Mouse (Mus musculus): ENCODE measurements around the gene Akt1s1. TPM values are rescaled to one million over a fixed set of nuclear protein-coding genes. Genes with fewer than 3 reads are reported as not detected.

Gene Akt1s1
- total and polyA plus RNA-seq, 3 experiments, result 9.5 to 24.2 (median 23.3) TPM

GRCm38 (mm10) chr7:44826771-44827170 is 22.0 kb upstream of the Akt1s1 start:
- Histone ChIP-seq H3K27ac (ENCODE audit: insufficient read depth, low read depth) (no peak overlapping the region; the same call in 1 of the 2 replicates), H3K4me2 (ENCODE audit: insufficient read depth, low read depth, poor library complexity, severe bottlenecking) (no peak overlapping the region), H3K9me3 (replicated peaks; ENCODE audit: low read length) (no peaks in the 10 kb centered on the region), H3K4me1 (ENCODE audit: control insufficient read depth in 1 of 2, insufficient read depth in 2 of 2) (peaks cover 39 to 93% of the 10 kb centered on the region in 2 experiments), H3K79me2 (replicated peaks; ENCODE audit: control insufficient read depth, extremely low read depth, insufficient read depth, poor library complexity, severe bottlenecking) (peaks cover 96% of the 10 kb centered on the region), H3K4me3 (replicated peaks in 1 of 3; ENCODE audit: low read depth in 2 of 3, low read length in 2 of 3, poor library complexity in 1 of 3) (no peak overlapping the region), H3K27me3 (replicated peaks) (no peaks in the 10 kb centered on the region), H3K36me3 (replicated peaks in 1 of 2; ENCODE audit: control insufficient read depth in 1 of 2, insufficient read depth in 1 of 2, low read length in 1 of 2) (peaks cover 51 to 86% of the 10 kb centered on the region in 2 experiments), H3K9ac (ENCODE audit: insufficient read depth, low read depth) (no peak overlapping the region)
- in situ Hi-C loops (cut with MboI; ENCODE audit: low pct_ligation_motif_present, low pct_unique_long_range_greater_than_20kb, low sequenced_read_pairs) (no loop called here), dilution Hi-C loops (cut with MboI; ENCODE audit: extremely low pct_ligation_motif_present, extremely low pct_unique_long_range_greater_than_20kb, low sequenced_read_pairs) (no loop called here)
- DNase-seq (ENCODE audit: extremely low read depth), result no peak
- TF ChIP-seq HCFC1 (IDR thresholded peaks at IDR 0.05; ENCODE audit: low read depth, low read length) (no peak), ZMIZ1 (IDR thresholded peaks at IDR 0.05; ENCODE audit: low read depth, low read length) (0 out of 2 replicates have a peak, but pooled peaks have one; percentile 38), POLR2A (IDR thresholded peaks at IDR 0.05; ENCODE audit: low read depth, low read length) (peak; percentile 18; the same call in 1 of the 2 replicates)

DNA sequence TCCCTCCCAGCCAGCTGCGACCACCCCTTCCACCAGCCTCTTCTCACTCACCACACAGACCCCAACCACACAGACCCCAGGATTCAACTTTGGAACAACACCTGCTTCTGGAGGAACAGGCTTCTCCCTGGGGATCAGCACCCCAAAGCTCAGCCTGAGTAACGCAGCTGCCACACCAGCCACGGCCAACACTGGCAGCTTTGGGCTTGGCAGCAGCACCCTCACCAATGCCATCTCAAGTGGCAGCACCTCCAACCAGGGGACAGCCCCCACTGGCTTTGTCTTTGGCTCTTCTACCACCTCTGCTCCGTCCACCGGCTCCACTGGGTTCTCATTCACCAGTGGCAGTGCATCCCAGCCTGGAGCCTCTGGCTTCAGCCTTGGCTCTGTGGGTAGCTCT is 20.1 kb upstream of the Akt1s1 start:
- H3K4me2 ChIP-seq (ENCODE audit: insufficient read depth, low read depth, poor library complexity, severe bottlenecking), result no peak overlapping the region
- H3K9me3 ChIP-seq (replicated peaks; ENCODE audit: low read length), result no peaks in the 10 kb centered on the region
- H3K79me2 ChIP-seq (replicated peaks; ENCODE audit: control insufficient read depth, extremely low read depth, insufficient read depth, poor library complexity, severe bottlenecking), result peaks cover 92% of the 10 kb centered on the region
- no peak overlapping the region for H3K27ac ChIP-seq (ENCODE audit: insufficient read depth, low read depth)
- no peaks in the 10 kb centered on the region for H3K27me3 ChIP-seq (replicated peaks)
- H3K36me3 ChIP-seq (replicated peaks in 1 of 2; ENCODE audit: control insufficient read depth in 1 of 2, insufficient read depth in 1 of 2, low read length in 1 of 2), result peaks cover 58 to 84% of the 10 kb centered on the region in 2 experiments
- H3K4me1 ChIP-seq (ENCODE audit: control insufficient read depth in 1 of 2, insufficient read depth in 2 of 2), result peaks cover 41 to 98% of the 10 kb centered on the region in 2 experiments
- in situ Hi-C loops (cut with MboI; ENCODE audit: low pct_ligation_motif_present, low pct_unique_long_range_greater_than_20kb, low sequenced_read_pairs), result no loop called here
- dilution Hi-C loops (cut with MboI; ENCODE audit: extremely low pct_ligation_motif_present, extremely low pct_unique_long_range_greater_than_20kb, low sequenced_read_pairs), result no loop called here
- no peak for DNase-seq (ENCODE audit: extremely low read depth)
- TF ChIP-seq SIN3A (IDR thresholded peaks at IDR 0.05; ENCODE audit: low read length) (no peak), GABPA (IDR thresholded peaks at IDR 0.05; ENCODE audit: insufficient replicate concordance, low read depth, low read length) (no peak), HCFC1 (IDR thresholded peaks at IDR 0.05; ENCODE audit: low read depth, low read length) (no peak), MAX (IDR thresholded peaks at IDR 0.05; ENCODE audit: low read length) (no peak), ETS1 (conservative IDR thresholded peaks at IDR 0.05; ENCODE audit: low read depth, low read length) (no peak), JUN (IDR thresholded peaks at IDR 0.05; ENCODE audit: insufficient read depth, low read depth, low read length) (no peak), USF1 (IDR thresholded peaks at IDR 0.05; ENCODE audit: low read depth, low read length) (no peak), POLR2A (IDR thresholded peaks at IDR 0.05; ENCODE audit: low read depth, low read length) (no peak), MAZ (IDR thresholded peaks at IDR 0.05; ENCODE audit: low read depth, low read length) (no peak), TBP (conservative IDR thresholded peaks at IDR 0.05; ENCODE audit: low read depth, low read length) (no peak)
- no peak overlapping the region for H3K4me3 ChIP-seq (replicated peaks in 1 of 3; ENCODE audit: low read depth in 2 of 3, low read length in 2 of 3, poor library complexity in 1 of 3)
- no peak overlapping the region for H3K9ac ChIP-seq (ENCODE audit: insufficient read depth, low read depth)

DNA sequence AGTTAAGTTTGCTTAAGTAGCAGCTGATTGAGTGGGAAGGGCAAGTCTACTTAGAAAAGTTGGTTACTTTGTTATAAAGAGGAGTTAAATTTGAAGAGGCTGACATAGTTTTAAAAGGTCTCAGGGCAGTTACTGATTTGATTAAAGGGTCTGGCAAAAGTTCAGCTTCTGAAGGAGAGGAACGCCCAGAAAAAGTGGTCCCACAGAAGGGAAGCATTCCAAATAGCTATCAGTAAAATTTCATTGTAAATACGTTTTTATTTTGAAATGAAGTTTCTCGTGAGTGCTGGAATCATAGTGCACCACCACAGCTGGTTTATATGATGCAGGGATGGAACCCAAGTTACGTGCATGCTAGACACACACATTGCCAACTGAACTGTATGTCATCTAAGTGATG is 16.0 kb upstream of the Akt1s1 start:
- Histone ChIP-seq H3K9me3 (replicated peaks; ENCODE audit: low read length) (peaks cover 3% of the 10 kb centered on the region), H3K27me3 (replicated peaks) (no peaks in the 10 kb centered on the region), H3K4me2 (ENCODE audit: insufficient read depth, low read depth, poor library complexity, severe bottlenecking) (0 out of 2 replicates have a peak overlapping the region, but pooled peaks have one; percentile 12), H3K79me2 (replicated peaks; ENCODE audit: control insufficient read depth, extremely low read depth, insufficient read depth, poor library complexity, severe bottlenecking) (peaks cover 60% of the 10 kb centered on the region), H3K9ac (ENCODE audit: insufficient read depth, low read depth) (no peak overlapping the region; the same call in 1 of the 2 replicates), H3K36me3 (replicated peaks in 1 of 2; ENCODE audit: control insufficient read depth in 1 of 2, insufficient read depth in 1 of 2, low read length in 1 of 2) (peaks cover 46 to 66% of the 10 kb centered on the region in 2 experiments), H3K4me3 (replicated peaks in 1 of 3; ENCODE audit: low read depth in 2 of 3, low read length in 2 of 3, poor library complexity in 1 of 3) (peak overlapping the region in 1 of 3 experiments; percentile 17), H3K27ac (ENCODE audit: insufficient read depth, low read depth) (peak overlapping the region; percentile 50), H3K4me1 (ENCODE audit: control insufficient read depth in 1 of 2, insufficient read depth in 2 of 2) (peaks cover 42 to 96% of the 10 kb centered on the region in 2 experiments)
- dilution Hi-C loops (cut with MboI; ENCODE audit: extremely low pct_ligation_motif_present, extremely low pct_unique_long_range_greater_than_20kb, low sequenced_read_pairs) (no loop called here), in situ Hi-C loops (cut with MboI; ENCODE audit: low pct_ligation_motif_present, low pct_unique_long_range_greater_than_20kb, low sequenced_read_pairs) (no loop called here)
- TF ChIP-seq CHD1 (IDR thresholded peaks at IDR 0.05; ENCODE audit: low read depth, low read length) (no peak), POLR2A (IDR thresholded peaks at IDR 0.05; ENCODE audit: low read depth, low read length) (peak; percentile 27; the same call in 1 of the 2 replicates)
- no peak for DNase-seq (ENCODE audit: extremely low read depth)

All from CH12.LX (cell line).